Mouse (Mus musculus) cerebellum, postnatal 10 days (tissue): ENCODE measurements around the gene Thap4.
"Not testable (repeated sequence)": the region's sequence is repeated elsewhere in the genome, so short reads cannot be mapped to it uniquely, and the experiment has no call there.

Experiments
- DNase-seq, 2 experiments: peaks; one replicate each; pipeline ENCODE4 v3.0.0; 2021; ENCODE audit warnings: mixed read lengths in 2 of 2

Thap4 gene

DNA sequence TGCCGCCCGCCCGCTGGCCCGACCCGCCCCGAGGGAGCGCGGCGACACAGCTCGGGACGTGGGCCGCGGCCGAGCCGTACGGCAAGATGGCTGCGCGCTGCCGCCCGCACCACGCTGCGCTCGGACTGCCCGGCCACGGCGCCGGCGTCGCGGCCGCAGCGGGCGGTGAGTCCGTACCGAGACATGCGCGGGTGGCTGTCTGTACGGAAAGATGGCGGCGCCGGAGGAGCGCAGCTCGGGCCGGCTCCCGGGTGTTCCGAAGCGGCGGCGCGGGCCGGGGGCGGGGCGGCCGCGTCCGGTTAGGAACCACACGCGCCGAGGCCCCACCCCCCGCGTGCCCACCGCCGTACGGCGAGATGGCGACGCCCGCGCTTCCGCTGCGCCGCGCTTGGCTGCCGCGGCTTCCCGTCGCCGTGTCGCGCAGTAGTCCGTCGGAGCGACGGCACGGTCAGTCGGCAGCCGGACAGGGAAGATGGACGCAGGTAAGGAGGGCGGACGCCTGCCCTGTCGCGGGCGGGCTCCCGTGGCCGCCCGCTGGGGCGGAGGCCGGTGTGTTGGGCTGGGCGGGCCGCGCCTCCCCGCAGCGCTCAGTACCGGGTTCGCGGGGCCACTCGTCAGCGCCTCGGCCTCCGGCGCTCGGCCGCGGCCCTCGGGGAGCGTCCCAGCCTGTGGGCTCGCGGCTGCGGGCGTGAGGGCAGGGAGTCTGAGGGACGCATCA is at the start of gene Thap4:
Gene Thap4, minus strand, starts transcription at position 292 of the 718 bp plus-strand sequence.
- DNase-seq, result peak; percentile 95 to 96

DNA sequence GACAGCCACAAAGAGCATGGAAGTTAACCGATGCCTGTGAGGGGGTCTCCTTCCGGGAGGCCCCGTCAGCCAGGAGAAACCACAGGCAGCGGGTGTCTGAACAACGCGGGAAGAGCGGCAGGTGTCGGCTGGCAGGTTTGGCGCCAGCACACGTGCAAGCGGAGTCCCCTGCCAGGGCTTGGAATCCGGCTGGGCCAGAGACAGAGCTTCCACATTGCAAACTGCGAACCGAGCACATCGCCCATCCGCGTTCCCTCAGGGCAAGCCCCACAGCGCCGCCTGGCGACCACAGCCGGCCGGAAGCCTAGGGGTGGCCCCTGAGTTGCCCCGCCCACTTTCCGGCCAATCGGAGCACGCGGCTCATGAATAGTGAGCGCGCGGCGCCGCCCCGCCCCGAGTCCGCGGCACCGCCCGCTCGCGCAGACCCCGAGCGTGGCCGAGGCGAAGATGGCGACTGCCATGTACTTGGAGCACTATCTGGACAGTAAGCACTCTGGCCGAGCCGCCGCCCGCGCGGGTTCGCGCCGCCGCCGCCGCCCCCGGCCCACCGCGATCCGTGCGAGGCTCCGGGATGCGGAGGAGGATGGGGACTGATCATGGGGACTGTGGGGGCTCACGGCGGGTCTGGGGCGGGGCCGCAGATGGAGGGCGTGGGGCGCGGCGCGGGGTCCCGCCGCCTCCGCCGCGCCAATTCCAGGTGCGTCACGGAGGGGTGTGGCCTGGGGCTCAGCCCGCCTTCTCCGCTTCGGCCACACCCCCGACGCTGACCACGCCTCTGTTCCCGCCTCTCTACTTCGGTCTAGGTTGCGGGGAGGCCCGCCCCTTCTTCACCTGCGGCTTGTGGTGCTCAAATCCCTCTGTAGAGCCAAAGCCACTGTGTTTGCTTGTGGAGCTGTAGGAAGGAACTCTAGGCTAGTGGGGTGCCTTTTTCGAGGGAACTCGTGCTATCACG is 49.2 kb upstream of the Thap4 start, which contains the start of gene Ing5:
Gene Ing5, plus strand, starts transcription at position 410 of the 952 bp plus-strand sequence.
- peak; percentile 100 for DNase-seq

DNA sequence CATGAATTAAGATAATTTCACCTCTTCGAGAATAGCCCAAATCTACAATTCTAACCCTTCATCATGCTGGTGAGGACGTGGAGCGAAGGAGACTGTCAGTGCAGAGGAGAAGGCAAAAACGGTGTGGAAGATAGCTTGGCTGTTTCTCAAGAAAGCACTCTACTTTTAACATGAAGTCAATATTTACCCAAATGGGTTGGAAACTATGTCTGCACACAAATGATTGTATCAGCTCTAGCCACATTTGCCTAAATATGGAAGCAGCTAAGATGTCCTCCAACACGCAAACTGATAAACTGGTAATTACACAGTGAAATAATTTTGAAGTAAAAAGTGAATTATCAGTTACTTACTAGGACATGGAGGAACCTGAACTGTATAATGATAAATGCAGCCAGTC is 48.1 kb upstream of the Thap4 start:
- DNase-seq, result no peak

DNA sequence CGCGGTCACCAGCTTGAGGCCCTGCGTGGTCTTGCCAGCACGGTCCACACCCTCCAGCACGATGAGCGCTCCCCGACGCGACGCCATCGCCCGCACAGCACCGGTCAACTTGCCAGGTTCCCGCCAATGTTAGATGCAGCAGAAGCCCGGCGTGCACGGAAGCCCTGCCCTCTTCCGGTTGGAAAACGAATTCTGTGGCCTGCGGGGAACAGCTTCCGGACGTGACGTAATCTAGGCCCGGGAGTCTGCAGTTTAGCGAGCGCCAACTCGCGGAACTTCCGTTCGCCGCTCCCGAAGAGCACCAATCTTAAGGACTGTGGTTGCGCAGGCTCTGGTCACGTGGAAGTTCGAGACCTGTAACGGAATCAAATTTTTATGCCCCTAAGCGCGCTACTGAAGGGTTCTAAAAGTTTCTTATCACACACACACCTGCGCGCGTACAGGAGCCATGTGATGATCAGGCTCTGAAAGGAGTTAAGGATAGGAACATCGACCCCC is 47.1 kb upstream of the Thap4 start, which contains the start of gene Dtymk:
Gene Dtymk, minus strand, starts transcription at position 194 of the 498 bp plus-strand sequence.
- DNase-seq, result peak; percentile 95 to 96

DNA sequence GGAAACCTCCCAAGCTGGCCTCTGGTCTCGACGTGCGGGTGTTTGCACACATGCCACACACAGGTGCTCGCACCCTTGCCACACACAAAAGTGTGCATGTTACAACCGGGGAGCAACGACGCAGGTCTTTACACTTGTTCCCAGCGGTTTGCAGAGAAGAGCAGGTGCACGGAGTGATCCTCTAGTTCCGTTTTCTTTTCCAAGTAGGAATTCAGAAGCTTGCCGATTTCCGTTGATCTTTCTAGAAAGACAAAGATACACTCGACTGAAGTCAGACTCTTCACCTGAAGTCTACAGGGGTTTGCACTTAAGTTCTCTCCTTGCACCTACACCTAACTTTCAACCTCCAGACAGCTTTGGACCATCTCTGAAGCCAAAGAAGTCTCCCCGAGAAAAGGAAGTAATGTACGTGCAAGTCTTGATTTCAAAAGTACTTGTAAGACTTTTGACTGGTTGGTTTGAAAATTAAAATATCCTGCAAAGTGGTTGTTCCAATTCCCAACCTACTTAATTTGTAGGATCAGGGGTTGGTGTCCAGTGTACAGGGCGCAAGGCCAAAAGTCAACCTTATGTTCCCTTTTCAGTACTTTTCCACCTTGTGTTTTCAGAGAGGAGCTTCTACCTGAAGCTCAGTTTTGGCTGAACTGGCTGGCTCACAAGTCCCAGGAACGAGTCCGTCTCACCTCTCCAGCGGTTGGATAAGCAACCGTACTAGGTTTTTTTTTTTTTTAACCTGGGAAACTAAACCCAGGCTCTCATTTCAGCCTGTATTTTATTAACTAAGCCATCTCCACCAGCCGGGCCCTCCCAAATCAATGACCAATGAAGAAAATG is 46.2 kb upstream of the Thap4 start:
- DNase-seq, result peak; percentile 20 to 37

DNA sequence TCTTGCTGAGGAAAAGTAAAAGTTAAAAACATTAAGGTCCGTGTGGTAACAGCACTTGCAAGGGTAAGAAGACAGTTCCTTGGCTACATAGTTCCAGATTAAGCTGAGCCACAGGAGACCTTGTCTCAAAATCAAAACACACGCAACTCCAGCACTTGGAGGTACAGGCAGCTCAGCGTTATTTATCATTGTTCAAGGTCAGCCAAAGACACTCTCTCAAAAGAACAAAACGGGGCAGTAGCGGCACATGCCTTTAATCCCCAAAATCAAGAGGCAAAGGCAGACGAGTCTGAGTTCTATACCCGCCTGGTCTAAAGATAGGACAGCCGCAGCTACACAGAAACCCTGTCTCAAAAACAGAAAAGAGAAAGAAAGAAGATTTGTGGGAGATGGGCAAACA is 41.2 kb upstream of the Thap4 start:
- DNase-seq, result no peak

DNA sequence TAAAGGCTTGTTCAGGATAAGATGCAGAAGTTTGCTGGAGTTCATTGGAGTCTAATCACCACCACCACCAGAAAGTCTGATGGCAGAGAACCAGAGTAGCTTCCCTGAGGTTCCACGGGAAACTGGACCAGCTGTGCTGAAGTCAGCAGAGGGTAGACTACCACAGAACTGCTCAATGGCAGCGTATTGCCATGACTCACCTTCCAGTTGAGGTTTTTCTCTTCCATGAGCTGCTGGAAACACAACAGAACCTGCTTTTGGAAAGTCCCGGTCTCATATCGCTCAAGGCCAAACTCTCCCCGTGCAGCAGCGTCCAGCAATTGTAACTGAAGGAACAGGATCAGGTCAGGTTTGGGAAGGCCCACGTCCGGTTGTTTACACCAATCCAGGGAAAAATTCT is 39.9 kb upstream of the Thap4 start:
- no peak for DNase-seq

DNA sequence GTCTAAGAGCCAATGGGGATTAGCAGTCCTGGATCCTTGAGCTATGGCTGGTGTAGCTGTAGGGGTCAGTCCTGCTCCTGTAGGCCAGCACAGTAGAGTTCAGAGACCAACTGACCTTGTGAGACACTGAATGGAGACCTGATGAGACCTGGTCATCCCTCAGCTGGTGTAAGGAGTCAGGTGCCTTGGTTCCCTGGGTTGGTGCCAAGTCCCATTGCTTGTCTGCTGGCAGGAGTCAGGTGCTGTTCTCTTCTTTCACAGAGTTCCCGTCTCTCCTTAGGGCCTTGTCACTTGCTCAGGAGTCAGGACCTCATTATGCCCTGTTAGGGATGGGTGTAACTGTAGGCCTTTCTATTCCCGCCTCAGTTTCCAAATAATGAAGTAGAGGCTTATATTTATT is 32.2 kb upstream of the Thap4 start:
- DNase-seq, result peak; percentile 39

DNA sequence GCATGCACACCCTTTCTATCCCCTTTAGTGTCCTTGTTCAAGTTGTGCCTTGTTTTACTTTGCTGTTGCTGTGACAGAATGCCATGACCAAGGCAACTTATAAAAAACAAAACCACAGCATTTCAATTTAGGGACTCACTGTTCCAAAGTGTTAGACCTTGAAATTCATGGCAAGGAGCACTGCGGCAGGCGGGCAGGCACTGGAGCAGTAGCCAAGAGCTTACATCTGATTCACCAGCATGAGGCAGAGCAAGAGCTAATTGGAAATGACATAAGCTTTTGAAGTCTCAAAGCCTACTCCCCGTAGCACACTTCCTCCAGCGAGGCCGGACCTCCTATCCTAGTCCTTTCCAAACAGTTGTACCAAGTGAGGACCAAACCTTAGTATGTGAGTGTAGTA is 22.0 kb upstream of the Thap4 start:
- no peak for DNase-seq

DNA sequence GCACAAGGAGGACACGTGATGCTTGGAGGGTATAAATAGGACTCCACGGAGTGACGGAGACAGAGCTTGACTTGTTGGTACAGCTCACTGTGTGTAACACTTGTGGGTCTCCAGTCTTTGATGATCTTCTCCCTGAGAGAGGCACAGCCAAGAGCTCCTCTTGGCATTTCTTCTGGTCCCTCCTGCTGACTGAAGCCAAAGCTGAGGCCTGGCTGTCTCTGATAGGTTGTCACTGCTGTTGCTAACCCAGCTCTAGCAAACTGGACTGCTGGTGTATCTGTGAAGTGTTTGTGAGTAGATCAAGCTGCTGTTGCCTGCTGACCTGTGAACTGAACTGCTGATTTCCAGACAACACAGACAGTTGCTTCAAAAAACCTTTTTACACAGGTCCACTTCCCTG is 15.2 kb upstream of the Thap4 start:
- no peak for DNase-seq

DNA sequence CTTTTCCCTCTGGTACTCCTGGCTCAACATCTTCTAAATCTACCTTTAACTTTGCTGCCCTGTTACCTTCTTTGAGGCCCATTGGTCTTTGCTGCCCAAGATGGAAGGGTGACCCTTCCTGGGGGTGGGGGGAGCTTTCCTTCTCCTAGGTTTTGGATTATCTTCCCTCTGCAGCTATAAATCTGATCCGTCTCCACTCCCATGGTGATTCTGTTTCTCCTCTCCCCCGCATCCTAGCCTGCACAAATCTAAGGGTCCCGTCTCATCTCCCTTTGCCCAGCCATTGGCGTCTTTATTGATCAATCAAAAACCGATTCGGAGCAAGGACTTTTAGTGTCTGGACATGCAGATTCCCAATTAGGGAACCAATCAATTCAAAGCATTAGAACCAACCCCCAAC is 12.9 kb upstream of the Thap4 start:
- DNase-seq, result no peak

DNA sequence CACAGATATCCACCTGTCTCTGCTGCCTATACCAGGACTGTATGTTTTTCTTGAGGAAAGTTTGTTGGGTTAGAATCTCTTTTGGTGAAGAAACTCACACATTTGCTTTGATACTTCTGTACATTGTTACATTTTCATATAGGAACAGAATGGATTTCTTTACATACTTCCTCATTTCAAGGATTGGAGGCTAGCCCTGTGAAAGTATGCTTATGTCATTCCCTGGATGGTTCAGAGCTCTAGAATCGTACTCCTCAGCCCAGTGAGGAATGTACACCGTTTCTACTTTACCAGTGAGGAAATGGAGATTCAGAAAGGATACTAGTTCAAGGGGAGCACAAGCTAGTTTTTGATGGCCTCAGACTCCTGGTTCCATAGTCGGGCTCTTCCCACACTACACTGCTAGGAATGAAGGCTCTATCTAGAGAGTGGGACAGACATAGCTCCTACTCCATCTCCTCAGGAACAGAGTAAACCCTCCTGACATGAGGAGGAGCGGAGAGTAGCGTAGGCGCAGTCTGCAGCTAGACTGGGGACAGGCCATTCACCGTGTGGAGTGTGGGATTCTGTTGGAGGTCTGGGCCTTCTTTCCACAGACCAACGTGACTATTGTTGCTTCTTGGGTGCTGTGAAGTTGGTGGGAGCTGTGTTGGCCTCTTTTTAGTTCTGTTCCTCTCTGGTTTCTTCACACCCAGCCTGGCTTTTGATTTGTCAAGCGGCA is 10.4 kb upstream of the Thap4 start:
- no peak for DNase-seq

DNA sequence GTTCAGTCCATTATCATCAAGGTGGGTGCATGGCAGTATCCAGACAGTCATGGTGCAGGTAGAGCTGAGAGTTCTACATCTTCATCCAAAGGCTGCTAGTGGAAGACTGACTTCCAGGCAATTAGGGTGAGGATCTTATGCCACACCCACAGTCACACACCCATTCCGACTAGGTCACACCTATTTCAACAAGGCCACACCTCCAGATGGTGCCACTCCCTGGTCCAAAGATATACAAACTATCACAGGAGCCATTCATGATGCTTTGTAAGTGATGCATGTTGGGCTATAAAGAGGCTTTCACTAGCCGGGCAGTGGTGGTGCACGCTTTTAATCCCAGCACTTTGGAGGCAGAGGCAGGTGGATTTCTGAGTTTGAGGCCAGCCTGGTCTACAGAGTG is 8.9 kb upstream of the Thap4 start:
- DNase-seq, result not testable (repeated sequence)

DNA sequence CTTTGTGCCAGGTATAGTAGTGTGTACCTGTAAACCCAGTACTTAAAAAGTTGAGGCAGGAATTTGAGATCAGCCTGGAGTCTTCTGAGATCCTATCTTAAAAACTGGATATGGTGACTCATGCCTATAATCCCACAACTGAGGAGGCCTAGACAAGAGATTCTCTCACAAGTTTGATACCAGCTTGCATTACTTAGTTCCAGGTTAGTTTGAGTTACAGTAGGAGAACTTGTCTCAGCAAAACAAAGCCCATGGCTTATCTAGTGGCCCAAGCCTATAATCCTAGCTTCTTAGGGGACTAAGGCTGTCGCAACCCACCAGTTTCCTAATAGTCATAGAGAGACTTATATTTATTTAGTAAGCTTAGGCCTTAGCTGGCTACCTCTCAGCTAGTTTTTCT is 5.4 kb upstream of the Thap4 start:
- DNase-seq, result no peak

DNA sequence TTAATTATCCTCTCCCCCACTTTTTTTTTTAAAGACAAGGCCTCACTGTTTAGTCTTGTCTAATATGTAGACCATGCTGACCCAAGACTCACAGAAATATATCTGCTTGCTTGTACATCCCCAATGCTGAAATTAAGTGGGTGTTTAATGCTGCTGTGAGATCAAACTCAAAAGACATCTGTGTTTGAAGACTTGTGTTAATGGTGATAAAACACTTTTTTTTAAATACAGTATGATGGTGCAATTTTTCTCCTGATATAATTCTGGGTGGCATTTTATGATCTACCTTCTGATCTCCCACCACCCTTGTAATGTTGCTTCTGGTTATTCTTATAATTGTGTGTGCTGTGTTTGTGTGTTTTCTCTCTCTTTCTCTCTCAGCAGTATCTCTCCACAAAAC is 1.5 kb upstream of the Thap4 start:
- no peak for DNase-seq

DNA sequence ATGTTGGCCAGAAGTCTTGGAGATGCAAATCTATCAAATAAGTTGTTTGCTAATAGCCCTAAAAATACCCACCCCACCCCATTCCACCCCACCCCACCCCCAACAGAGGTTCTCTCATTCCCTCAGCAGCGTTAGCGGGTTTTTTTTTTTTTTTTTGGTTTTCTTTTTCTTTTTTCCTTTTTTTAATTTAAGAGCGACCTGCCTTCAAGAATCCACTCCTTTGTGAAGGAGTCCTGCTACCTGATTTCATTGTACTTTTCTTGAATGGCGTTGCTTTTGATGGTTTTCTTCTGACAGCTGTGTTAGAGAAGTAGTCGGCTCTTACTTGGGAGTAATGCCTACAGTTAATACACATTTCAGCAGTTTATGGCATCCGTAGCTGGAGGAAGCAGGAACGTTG is 954 bp upstream of the Thap4 start:
- DNase-seq, result no peak

DNA sequence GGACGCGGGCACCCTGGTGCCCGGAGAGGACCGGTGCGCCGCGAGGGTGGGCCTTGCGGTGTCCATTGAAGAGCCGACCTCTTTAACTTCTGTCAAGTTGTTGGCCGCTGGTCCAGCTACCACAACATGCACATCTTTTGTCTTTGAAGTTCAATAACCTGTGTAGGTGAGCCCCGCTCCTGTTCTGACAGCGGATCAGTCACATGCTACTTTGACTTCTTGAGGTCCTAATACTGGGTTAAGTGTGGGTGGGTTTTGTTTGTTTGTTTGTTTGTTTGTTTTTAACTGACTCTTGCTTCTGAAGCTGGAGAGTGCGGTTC is 587 bp upstream of the Thap4 start:
- no peak for DNase-seq

DNA sequence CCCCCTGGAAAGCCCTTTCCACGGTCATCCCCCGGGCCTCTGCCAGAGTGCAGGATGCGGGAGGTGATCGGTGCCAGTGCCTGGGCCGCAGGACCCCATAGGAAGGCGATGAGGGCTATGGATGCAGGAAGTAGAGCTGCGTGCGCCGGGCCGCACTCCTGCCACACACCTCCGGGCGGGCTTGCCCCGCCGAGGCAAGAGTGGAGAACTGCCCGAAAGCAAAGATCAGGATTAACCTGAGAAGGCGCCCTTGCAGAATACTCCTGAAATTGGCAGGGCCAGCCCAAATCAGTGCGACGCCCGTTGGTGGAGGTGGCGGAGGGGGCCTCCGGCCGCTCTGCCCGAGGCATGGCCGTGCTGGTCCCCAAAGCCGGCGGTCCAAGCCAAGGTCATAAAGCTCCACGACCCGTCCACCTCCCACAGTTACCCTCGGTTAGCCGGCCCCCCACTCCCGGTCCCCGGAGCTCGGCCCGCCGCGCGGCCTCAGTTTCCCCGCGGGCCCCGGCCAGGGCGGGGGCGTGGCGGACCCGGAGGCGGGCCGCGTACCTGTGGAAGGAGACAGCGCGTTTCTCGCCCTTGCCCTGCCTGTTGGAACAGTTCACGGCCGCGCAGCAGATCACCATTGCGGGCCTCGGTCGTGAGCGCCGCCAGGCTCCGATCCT is 622 bp downstream of the Thap4 start:
- peak in 1 of 2 experiments; percentile 59 for DNase-seq

DNA sequence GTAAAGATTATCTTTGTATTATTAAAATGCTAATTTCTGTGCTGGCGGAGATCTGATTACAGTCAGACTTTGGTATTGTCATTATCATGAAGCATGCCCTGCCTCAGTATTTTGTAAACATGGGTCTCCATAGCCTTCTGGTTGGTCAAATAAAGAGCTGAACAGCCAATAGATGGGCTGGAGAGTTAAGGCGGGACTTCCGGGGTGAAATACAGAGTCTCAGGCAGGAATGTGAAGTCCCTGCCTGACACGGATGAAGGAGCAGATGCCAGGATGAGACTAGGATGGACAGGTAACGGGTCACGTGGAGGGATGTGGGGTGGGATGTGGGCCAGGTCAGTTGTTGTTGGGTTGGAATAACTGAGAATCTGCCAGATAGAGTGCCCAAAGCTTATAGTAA is 3.4 kb downstream of the Thap4 start, which contains the start of gene Atg4b:
Gene Atg4b, plus strand, starts transcription at position 211 of the 400 bp plus-strand sequence.
- no peak for DNase-seq

DNA sequence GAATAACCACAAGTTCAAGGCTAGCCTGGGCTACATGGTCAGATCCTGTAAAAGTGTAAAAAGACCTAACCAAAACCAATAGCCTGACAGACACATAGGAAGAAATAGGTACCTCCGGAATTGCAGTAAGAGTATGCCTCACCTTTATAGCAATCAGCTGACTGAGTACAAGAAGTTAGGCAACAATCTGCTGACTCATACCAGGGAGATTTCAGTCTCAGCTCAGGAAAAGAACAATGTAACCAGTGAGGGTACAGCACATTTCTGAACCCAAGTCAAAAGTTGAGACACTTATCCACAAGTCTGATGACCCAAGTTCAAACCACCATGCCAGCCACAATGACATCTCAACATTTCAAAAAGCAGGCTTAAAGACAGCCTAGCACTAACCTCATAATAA is 6.1 kb downstream of the Thap4 start:
- DNase-seq, result no peak

DNA sequence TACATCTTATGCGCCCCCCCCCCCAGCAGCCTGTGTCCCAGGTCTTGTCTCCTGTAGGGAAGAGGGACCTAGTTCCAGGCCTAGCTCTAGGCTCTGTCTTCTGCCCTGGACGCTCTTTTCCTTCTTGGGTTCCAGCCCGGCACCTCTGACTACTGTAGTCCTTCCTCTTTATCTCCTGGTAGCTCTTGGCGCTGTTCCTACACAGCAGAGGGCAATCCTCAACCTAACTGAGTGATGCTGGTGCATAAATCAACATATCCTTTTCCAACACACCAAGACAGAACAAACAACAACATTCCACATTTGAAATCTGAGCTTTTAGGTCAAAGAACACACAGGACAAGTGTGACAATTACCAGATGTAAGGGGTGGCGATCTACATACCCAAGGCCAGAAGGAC is 8.5 kb downstream of the Thap4 start:
- DNase-seq, result no peak

DNA sequence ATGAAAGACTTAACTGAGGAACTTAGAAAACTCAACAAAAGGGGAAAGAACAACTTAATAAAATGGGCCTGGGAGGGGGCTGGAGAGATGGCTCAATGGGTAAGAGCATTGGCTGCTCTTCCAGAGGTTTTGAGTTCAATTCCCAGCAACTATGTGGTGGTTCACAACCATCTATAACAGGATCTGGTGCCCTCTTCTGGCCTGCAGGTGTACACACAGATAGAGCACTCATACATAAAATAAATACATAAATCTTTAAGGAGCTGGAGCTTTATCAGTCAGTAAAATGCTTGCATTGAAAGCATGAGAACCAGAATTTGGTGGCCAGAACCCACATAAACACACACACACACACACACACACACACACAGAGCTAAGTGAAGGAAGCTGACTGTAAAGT is 11.8 kb downstream of the Thap4 start:
- DNase-seq, result no peak
